Mouse (Mus musculus) layer of hippocampus, adult 6 months (tissue): ENCODE measurements around the gene 1700017N19Rik. TPM values are rescaled to one million over a fixed set of nuclear protein-coding genes. Genes with fewer than 3 reads are reported as not detected.

Experiments
- long read RNA-seq, 2 experiments: library from polyadenylated mRNA; unstranded; transcript quantifications; one replicate each; pipeline ENCODE4 v2.0.0; 2019 to 2020
- polyA plus RNA-seq: library from polyadenylated mRNA; unstranded; fragments of <200 nt; fragmentation: Nextera tagmentation; gene quantifications from 2 replicates; pipeline ENCODE4 v1.2.3, GENCODE M21; 2021

1700017N19Rik gene
- polyA plus RNA-seq = not detected in 2 replicates
- long read RNA-seq, experiment 1 = 0 reads
- long read RNA-seq, experiment 2 = 0 reads

DNA sequence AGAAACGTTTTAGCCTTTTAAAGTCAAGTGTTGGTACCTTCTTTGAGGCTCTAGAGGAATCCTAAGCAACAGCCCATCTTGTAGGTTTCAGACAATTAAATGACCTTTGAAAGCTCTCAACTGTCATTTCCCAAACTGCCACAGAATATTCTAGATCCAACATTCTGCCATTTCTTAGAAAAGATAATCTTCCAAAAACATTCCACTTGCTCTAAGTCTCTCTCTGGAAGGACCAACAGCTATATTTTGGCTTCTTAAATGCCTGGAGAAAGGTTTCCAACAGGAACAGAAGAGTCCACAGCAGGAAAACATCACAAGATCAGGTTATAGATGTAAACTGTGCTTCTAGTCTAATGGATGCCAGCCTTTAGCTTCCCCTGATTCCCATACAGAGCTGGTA lies at the start of gene 1700017N19Rik, which contains the start of gene 4930430F08Rik:
Gene 1700017N19Rik, plus strand, starts transcription at position 162 of the 400 bp plus-strand sequence.
Gene 4930430F08Rik, minus strand, starts transcription at position 101 of the 400 bp plus-strand sequence.

Other genes with a start within 250 kb of the 1700017N19Rik start
- not detected in 2 replicates for gene Gm4302, start 249.6 kb upstream of the 1700017N19Rik start, polyA plus RNA-seq
- not detected in 2 replicates for gene Gm4303, start 244.5 kb upstream of the 1700017N19Rik start, polyA plus RNA-seq
- gene Gm4305, start 239.4 kb upstream of the 1700017N19Rik start, polyA plus RNA-seq = not detected in 2 replicates
- not detected in 2 replicates for gene Gm4307, start 229.1 kb upstream of the 1700017N19Rik start, polyA plus RNA-seq
- not detected in 2 replicates for gene Gm4312, start 207.9 kb upstream of the 1700017N19Rik start, polyA plus RNA-seq
- gene Tmtc3, start 103.1 kb upstream of the 1700017N19Rik start, polyA plus RNA-seq = 5.2 and 7.5 TPM in 2 replicates
- 3.3 and 4.0 TPM in 2 replicates for gene Cep290, start 102.9 kb upstream of the 1700017N19Rik start, polyA plus RNA-seq
- gene 4930430F08Rik, start 61 bp upstream of the 1700017N19Rik start, polyA plus RNA-seq = 16.8 and 20.6 TPM in 2 replicates